Mouse (Mus musculus): ENCODE data around the gene Dll4. TPM values are rescaled to one million over a fixed set of nuclear protein-coding genes. Genes with fewer than 3 reads are reported as not detected.

Gene Dll4
- polyA plus RNA-seq (2014; fragmentation: Nextera tagmentation; extraction: Ambion mirVana), result 4.0 and 4.4 TPM in 2 replicates

- Histone ChIP-seq H3K27me3 (ENCODE audit: control insufficient read depth, insufficient read depth, low read length) (peaks cover 90% of the 10 kb centered on the region), H3K4me2 (ENCODE audit: low read length) (peak within 1 kb of the TSS; percentile 80), H3K9me3 (ENCODE audit: control insufficient read depth, low read length) (no peaks in the 10 kb centered on the region), H3K4me1 (ENCODE audit: control insufficient read depth, insufficient read depth, low read length) (peaks cover 47% of the 10 kb centered on the region), H3K36me3 (ENCODE audit: control insufficient read depth, insufficient read depth, low read length) (no peaks in the 10 kb centered on the region), H3K27ac (replicated peaks; ENCODE audit: low read depth, low read length) (no peak within 1 kb of the TSS), H3K9ac (replicated peaks; ENCODE audit: low read length) (peak within 1 kb of the TSS; percentile 31), H3K4me3 (replicated peaks; ENCODE audit: low read depth, low read length) (peak within 1 kb of the TSS; percentile 43)
- ATAC-seq (ENCODE audit: low FRiP score, low TSS enrichment) (no peak; the same call in 1 of the 2 replicates), DNase-seq (peak; percentile 61)
- under 1% methylated on average over 33 of the region's 33 CpGs for WGBS
Measured at GRCm38 (mm10) chr2:119325568-119326143, at the start of gene Dll4. Dll4 (plus strand) TSS chr2:119325784.

DNA sequence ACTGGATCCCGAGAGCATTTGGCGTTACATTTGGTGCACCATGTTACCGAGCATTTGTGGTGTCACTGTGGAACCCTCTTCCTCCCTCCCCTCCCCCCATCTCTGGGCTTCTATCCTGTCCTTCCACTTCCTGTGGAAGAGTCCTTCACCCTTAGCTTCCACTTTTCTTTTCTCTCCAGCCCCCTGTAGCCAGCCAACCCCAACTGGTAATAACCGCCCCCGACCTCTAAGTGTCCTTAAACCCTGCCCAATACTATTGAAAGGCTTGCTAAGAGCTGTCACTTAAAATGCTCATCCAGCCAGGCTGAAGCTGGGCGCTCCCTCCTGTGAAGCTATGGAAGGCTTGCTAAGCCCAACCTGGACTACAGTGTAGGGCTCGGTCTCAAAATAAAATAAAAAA lies 48.7 kb upstream of the Dll4 start:
- Histone ChIP-seq H3K36me3 (ENCODE audit: control insufficient read depth, insufficient read depth, low read length) (no peaks in the 10 kb centered on the region), H3K4me1 (ENCODE audit: control insufficient read depth, insufficient read depth, low read length) (no peaks in the 10 kb centered on the region), H3K4me2 (ENCODE audit: low read length) (no peak overlapping the region), H3K27ac (replicated peaks; ENCODE audit: low read depth, low read length) (no peak overlapping the region), H3K4me3 (replicated peaks; ENCODE audit: low read depth, low read length) (no peak overlapping the region), H3K9me3 (ENCODE audit: control insufficient read depth, low read length) (no peaks in the 10 kb centered on the region), H3K9ac (replicated peaks; ENCODE audit: low read length) (no peak overlapping the region), H3K27me3 (ENCODE audit: control insufficient read depth, insufficient read depth, low read length) (no peaks in the 10 kb centered on the region)
- DNase-seq (no peak), ATAC-seq (ENCODE audit: low FRiP score, low TSS enrichment) (no peak)
- 83% methylated on average over 7 of the region's 7 CpGs for WGBS

DNA sequence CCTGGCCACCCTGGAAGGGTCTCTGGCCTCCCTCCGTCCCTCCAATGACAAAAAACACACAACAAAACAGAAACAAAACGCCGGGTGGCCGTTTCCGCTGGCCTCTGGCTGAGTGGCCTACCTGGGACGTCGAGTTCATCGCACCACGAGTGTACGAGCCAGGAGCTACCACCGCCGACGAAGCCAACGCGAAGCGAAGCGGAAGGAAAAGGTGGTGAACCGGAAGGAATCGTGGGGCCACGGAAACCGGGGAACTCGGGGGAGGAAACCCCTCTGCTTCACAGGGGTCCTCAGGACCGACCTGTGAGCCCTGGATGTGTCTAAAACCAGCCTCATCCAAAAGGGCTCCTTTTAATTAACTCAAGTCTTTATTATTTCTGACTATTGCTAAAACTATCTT lies 47.8 kb upstream of the Dll4 start:
- DNase-seq (no peak), ATAC-seq (ENCODE audit: low FRiP score, low TSS enrichment) (no peak)
- Histone ChIP-seq H3K4me1 (ENCODE audit: control insufficient read depth, insufficient read depth, low read length) (no peaks in the 10 kb centered on the region), H3K27ac (replicated peaks; ENCODE audit: low read depth, low read length) (no peak overlapping the region), H3K36me3 (ENCODE audit: control insufficient read depth, insufficient read depth, low read length) (no peaks in the 10 kb centered on the region), H3K27me3 (ENCODE audit: control insufficient read depth, insufficient read depth, low read length) (no peaks in the 10 kb centered on the region), H3K4me3 (replicated peaks; ENCODE audit: low read depth, low read length) (no peak overlapping the region), H3K4me2 (ENCODE audit: low read length) (no peak overlapping the region), H3K9me3 (ENCODE audit: control insufficient read depth, low read length) (no peaks in the 10 kb centered on the region), H3K9ac (replicated peaks; ENCODE audit: low read length) (no peak overlapping the region)
- 88% methylated on average over 23 of the region's 23 CpGs for whole genome bisulfite sequencing

- no peak overlapping the region for H3K4me3 ChIP-seq (replicated peaks; ENCODE audit: low read depth, low read length)
- ATAC-seq (ENCODE audit: low FRiP score, low TSS enrichment), result no peak
- H3K9me3 ChIP-seq (ENCODE audit: control insufficient read depth, low read length), result no peaks in the 10 kb centered on the region
- no peaks in the 10 kb centered on the region for H3K4me1 ChIP-seq (ENCODE audit: control insufficient read depth, insufficient read depth, low read length)
- no peaks in the 10 kb centered on the region for H3K27me3 ChIP-seq (ENCODE audit: control insufficient read depth, insufficient read depth, low read length)
- DNase-seq, result no peak
- no peak overlapping the region for H3K4me2 ChIP-seq (ENCODE audit: low read length)
- H3K27ac ChIP-seq (replicated peaks; ENCODE audit: low read depth, low read length), result no peak overlapping the region
- no peak overlapping the region for H3K9ac ChIP-seq (replicated peaks; ENCODE audit: low read length)
- WGBS, result 89% methylated on average over 7 of the region's 7 CpGs
- H3K36me3 ChIP-seq (ENCODE audit: control insufficient read depth, insufficient read depth, low read length), result no peaks in the 10 kb centered on the region
Measured at GRCm38 (mm10) chr2:119281899-119282565, 43.6 kb upstream of the Dll4 start.

GRCm38 (mm10) chr2:119287372-119287771 lies 38.2 kb upstream of the Dll4 start:
- no peak overlapping the region for H3K4me2 ChIP-seq (ENCODE audit: low read length)
- DNase-seq (no peak), ATAC-seq (ENCODE audit: low FRiP score, low TSS enrichment) (no peak)
- H3K4me3 ChIP-seq (replicated peaks; ENCODE audit: low read depth, low read length), result no peak overlapping the region
- no peaks in the 10 kb centered on the region for H3K27me3 ChIP-seq (ENCODE audit: control insufficient read depth, insufficient read depth, low read length)
- no peak overlapping the region for H3K9ac ChIP-seq (replicated peaks; ENCODE audit: low read length)
- WGBS, result 88% methylated on average over 5 of the region's 5 CpGs
- no peaks in the 10 kb centered on the region for H3K9me3 ChIP-seq (ENCODE audit: control insufficient read depth, low read length)
- peaks cover 15% of the 10 kb centered on the region for H3K36me3 ChIP-seq (ENCODE audit: control insufficient read depth, insufficient read depth, low read length)
- H3K27ac ChIP-seq (replicated peaks; ENCODE audit: low read depth, low read length), result no peak overlapping the region
- H3K4me1 ChIP-seq (ENCODE audit: control insufficient read depth, insufficient read depth, low read length), result peaks cover 9% of the 10 kb centered on the region

DNA sequence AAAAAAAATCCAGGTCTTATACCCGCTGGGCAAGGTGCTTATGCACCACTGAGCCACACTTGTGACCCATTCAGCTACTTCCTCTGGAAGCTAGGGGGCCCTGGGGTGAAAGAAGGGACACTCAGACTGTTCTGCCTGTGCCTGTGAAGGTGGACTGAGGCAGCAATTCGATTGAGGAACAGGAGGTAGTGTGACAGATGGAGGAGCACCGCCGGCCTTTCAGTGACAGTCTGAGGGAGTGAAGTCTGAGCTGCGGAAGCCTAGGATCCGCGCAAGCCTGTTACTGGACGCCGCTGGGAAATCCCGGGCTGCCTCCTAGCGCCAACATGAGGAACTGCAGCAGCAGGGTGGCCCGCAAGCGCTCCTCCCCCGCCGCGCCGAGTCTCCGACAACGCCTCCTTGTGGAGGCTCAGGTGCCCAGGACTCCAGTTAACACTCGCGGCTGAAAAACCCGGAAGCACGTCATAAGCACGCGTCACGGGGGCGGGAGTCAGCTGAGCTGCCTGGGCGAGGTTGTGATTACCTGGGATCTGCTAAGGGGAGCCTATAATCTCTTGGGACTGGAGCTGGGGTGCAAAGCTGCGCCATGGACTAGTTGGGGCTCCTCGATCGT lies 37.2 kb upstream of the Dll4 start, which contains the start of gene Vps18:
TSS of gene Vps18 (plus strand) at position 471 of the 613 bp plus-strand sequence.
- H3K9me3 ChIP-seq (ENCODE audit: control insufficient read depth, low read length), result no peaks in the 10 kb centered on the region
- H3K4me3 ChIP-seq (replicated peaks; ENCODE audit: low read depth, low read length), result peak within 1 kb of the TSS; percentile 73
- peak within 1 kb of the TSS; percentile 64 for H3K4me2 ChIP-seq (ENCODE audit: low read length)
- H3K4me1 ChIP-seq (ENCODE audit: control insufficient read depth, insufficient read depth, low read length), result peaks cover 9% of the 10 kb centered on the region
- ATAC-seq (ENCODE audit: low FRiP score, low TSS enrichment) (peak; percentile 95), DNase-seq (peak; percentile 99)
- H3K27me3 ChIP-seq (ENCODE audit: control insufficient read depth, insufficient read depth, low read length), result no peaks in the 10 kb centered on the region
- H3K27ac ChIP-seq (replicated peaks; ENCODE audit: low read depth, low read length), result peak within 1 kb of the TSS; percentile 68; the same call in 1 of the 2 replicates
- H3K36me3 ChIP-seq (ENCODE audit: control insufficient read depth, insufficient read depth, low read length), result peaks cover 26% of the 10 kb centered on the region
- under 1% methylated on average over 31 of the region's 31 CpGs for WGBS
- peak within 1 kb of the TSS; percentile 82 for H3K9ac ChIP-seq (replicated peaks; ENCODE audit: low read length)

- Histone ChIP-seq H3K27ac (replicated peaks; ENCODE audit: low read depth, low read length) (0 out of 2 replicates have a peak overlapping the region, but pooled peaks have one; percentile 68), H3K4me3 (replicated peaks; ENCODE audit: low read depth, low read length) (peak overlapping the region; percentile 73), H3K27me3 (ENCODE audit: control insufficient read depth, insufficient read depth, low read length) (no peaks in the 10 kb centered on the region)
Measured at GRCm38 (mm10) chr2:119289014-119289416, 36.6 kb upstream of the Dll4 start.

GRCm38 (mm10) chr2:119292281-119292680 lies 33.3 kb upstream of the Dll4 start:
- 95% methylated on average over 5 of the region's 5 CpGs for WGBS

More at GRCm38 (mm10) chr2:119289014-119289416, 36.6 kb upstream of the Dll4 start:
- WGBS, result 5% methylated on average over 11 of the region's 11 CpGs
- H3K36me3 ChIP-seq (ENCODE audit: control insufficient read depth, insufficient read depth, low read length), result peaks cover 32% of the 10 kb centered on the region
- H3K9me3 ChIP-seq (ENCODE audit: control insufficient read depth, low read length), result no peaks in the 10 kb centered on the region
- H3K4me2 ChIP-seq (ENCODE audit: low read length), result peak overlapping the region; percentile 64
- peak; percentile 19; the same call in 1 of the 2 replicates for ATAC-seq (ENCODE audit: low FRiP score, low TSS enrichment)
- DNase-seq, result peak; percentile 27
- H3K9ac ChIP-seq (replicated peaks; ENCODE audit: low read length), result peak overlapping the region; percentile 82
- peaks cover 9% of the 10 kb centered on the region for H3K4me1 ChIP-seq (ENCODE audit: control insufficient read depth, insufficient read depth, low read length)

More at GRCm38 (mm10) chr2:119292281-119292680, 33.3 kb upstream of the Dll4 start:
- Histone ChIP-seq H3K4me3 (replicated peaks; ENCODE audit: low read depth, low read length) (no peak overlapping the region), H3K4me2 (ENCODE audit: low read length) (no peak overlapping the region), H3K9ac (replicated peaks; ENCODE audit: low read length) (no peak overlapping the region), H3K27ac (replicated peaks; ENCODE audit: low read depth, low read length) (no peak overlapping the region), H3K9me3 (ENCODE audit: control insufficient read depth, low read length) (no peaks in the 10 kb centered on the region), H3K36me3 (ENCODE audit: control insufficient read depth, insufficient read depth, low read length) (peaks cover 55% of the 10 kb centered on the region), H3K27me3 (ENCODE audit: control insufficient read depth, insufficient read depth, low read length) (no peaks in the 10 kb centered on the region), H3K4me1 (ENCODE audit: control insufficient read depth, insufficient read depth, low read length) (peaks cover 9% of the 10 kb centered on the region)
- DNase-seq, result no peak
- no peak for ATAC-seq (ENCODE audit: low FRiP score, low TSS enrichment)
